Mouse (Mus musculus): ENCODE data around the gene Idh2.

Gene Idh2

DNA sequence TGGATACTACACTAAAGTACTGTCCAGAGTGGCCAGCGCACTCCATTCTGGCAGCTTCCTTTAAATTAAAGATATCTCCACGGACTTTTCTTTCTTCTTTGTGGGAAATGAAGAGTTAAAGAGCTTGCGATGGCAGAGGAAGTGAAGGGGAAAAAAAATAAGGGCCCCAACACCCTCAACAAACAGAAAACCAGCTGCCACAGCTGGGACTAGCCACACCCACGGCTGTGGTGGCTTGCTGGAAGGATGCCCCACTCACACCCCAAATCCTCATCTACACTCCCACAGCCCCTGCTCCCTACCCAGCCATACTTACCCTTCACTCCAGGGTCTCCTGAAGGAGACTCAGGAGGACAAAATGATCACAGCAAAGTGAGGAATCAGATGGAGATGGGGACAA is 7.9 kb upstream of the Idh2 start:
- DNase-seq (ENCODE audit: low spot score in 2 of 2), result no peak

DNA sequence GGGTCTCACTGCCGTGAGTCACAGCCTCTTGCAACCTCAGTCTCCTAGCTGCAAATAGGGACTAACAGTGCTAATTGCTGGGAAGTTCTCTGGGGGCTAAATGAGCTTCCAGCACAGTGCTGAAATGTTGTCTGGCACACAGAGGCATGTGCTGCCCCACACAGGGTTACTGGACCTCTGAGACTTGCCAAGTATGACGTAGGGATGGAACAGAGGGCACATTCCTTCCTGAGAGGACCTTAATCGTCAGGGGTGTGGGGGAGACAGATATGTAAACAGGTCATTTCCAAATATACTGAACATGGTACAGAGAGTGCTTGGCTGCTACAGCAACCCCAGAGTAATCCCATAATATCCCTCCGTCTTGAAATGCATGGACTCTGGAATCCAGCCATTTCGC is 5.9 kb upstream of the Idh2 start:
- no peak for DNase-seq (ENCODE audit: low spot score in 2 of 2)

DNA sequence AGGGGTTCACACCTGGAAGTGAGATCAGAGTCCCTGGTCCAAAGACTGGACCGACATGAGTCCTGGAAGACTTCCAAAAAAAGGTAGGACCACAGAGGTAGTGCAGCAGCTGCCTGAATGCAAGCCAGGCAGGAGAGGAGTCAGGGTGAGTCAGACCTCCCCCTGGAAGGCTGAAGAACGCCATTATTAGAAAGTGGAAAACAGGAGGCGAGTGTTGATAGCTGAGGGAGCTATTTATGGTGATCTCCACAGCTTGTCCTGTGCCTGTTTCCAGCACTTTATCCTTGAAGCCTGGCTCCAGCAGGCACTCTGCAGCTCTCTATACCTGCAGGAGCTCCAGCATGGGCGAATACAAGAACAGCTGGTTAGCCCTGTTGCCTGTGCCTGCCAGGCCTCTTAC is 4.0 kb upstream of the Idh2 start:
- DNase-seq (ENCODE audit: low spot score in 2 of 2), result no peak

DNA sequence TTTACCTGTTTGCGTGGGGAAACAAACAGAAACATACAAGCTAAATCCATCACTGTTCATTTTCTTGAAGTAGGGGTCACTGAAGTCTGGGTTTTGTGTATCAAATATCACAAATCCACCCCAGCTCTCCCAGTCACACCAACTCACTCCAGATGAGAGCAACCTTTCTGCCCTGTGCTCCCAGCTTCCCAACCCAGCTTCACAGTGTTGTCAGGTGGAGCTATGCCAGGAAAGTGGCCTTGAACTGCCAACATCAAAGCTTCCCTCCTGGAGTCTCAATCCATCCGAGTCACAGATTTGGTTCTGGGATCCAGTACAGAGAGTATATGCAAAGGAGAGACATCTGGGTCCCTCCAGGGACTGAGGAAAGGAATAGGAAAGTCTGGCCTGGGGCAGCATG is 966 bp upstream of the Idh2 start:
- DNase-seq (ENCODE audit: low spot score in 2 of 2), result no peak

DNA sequence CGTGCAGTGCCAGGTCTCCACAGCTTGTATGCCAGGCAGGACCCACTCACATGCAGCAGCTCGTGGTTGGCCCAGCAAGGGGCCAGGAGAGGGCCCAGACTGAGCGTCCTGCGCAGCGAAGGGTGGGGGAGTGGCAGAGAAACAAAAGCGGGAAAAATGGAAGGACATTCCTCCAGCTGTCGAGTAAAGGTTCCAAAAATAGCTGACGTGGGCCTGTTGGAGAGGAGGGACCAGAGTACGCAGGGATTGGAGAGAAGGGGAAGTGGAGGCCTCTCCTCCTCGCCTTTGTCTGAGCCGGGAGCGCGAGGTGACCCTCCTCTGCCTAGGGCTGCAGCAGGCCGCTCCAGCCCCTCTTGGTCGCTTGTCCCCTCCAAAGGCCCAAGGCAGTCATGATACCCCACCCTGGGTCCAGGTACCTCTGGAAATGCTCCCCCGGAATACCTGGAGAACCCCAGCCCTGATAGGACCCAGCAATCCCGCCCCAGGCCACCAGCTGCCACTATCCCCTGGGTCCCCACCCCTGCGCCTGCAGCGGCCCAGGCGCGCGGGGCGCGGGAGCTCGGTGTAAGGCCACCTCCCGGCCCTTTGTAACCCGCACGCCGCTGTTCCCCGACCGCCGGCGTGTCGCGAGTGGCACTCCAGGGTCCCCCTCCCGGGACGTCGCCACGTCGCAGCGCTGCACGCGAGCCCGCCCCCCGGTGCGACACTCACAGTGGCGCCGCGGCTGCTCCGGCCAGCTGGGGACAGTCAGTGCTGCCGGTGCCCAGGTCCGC is 555 bp downstream of the Idh2 start:
- peak in 1 of 2 experiments; percentile 47 for DNase-seq (ENCODE audit: low spot score in 2 of 2)

DNA sequence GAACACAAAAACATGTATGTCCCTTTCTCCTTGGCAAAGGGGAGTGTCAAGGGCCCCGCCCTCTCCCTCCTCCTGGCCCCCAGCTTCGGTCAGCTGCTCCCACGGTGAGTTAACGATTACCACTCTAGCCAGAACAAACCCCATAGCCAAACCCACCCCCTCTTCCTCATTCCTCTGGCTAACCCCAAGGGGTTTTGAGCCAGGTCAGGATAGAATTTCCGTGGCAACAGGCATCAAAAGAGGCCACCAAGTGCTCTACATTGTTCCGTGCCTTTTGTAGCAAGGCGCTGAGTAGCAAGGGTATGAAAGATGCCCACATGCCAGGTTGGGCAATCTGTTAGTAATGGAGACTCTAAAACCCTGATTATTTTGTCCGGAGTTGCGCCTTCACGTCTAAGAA is 1.2 kb downstream of the Idh2 start:
- DNase-seq (ENCODE audit: low spot score in 2 of 2), result no peak

DNA sequence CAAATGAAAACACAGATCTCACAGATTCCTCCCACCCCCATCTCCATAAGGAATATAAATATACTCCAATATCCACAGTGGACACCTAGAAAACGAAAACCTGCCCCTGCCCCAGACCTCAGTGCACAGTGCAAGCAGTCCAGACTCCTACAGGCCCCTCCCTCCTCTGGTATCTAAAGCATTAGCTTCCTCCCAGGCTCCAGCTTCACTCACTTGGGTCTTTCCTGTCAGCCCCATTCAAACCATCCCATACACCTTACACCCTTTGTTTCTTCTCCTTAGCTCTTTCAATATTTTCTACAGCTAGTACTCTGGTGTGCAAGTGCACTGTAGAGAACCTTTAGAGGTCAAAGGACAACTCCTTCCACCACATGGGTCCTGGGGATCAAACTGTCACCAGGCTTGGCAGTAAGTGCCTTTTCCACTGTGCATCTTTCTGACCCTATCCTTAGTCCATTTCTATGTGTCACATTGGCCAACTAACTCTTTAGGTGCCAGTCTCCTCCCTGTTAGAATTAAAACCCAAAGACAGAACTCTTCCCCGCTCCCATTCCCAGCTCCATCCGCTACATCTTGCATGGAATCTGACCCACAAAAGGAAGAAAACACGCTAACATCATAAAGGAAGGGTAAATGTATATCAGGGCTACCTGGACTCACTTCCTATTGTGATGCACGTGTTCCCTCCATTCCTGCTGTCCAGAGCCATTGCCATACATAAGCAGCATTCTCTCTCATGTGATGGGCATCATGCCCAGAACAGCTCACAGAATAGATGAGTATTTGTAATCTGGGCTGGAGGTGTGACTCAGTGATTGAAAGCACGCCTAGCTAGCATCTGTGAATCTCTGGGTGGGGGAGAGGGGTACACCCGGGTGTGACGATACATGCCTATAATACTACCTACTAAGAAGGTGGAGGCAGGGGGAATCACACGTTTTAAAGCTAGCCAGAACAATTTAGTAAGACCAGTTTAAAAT is 3.8 kb downstream of the Idh2 start:
- no peak for DNase-seq (ENCODE audit: low spot score in 2 of 2)

DNA sequence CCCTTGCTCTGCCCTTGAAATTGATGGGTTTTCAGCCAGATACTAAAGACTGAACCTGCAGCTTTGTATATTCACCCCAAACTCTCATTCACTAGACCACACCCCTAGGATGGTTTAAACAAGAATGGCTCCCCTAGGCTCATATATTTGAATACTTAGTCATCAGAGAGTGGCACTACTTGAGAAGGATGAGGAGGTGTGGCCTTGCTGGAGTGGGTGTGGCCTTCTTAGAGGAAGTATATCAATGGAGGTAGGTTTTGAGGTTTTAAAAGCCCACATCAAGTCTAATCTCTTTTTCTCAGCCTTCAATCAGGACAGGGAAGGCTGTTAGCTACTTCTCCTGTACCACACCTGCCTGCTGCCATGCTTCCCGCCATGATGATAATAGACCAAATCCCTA is 8.8 kb downstream of the Idh2 start:
- DNase-seq (ENCODE audit: low spot score in 2 of 2), result no peak

DNA sequence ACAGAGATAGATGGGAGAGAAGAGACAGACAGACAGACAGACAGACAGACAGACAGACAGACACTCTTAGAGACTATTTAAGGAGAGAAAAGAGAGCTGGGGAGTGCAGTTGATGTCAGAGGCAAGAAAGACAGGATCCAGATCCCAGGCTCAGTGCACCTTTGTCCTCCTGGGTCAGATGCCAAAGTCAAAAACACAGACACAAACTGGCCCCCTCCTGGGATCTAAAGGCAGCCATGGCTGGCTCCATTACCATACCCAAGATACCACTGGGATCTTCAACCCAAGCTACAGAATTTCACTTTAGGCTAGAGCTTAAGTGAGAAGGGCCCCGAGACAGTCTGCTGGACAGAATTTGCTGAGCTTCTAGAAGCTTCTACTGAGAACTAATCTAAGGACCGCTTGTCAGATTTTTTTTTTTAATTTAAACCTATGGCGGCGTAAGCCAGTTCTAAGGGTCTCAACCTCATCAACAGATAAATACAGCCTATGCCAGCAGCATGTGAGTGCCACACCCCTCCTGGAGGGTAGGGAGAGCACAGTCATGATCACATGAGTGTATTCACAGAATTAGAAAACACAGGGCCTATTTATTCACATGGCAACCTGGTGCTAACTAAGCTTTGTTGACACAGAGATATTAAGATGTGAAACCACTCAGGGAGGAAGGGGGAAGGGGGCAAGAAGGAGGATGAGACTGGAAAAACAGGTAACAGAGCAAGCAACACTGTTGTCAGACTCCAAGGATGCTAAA is 9.4 kb downstream of the Idh2 start:
- DNase-seq (ENCODE audit: low spot score in 2 of 2), result no peak

DNA sequence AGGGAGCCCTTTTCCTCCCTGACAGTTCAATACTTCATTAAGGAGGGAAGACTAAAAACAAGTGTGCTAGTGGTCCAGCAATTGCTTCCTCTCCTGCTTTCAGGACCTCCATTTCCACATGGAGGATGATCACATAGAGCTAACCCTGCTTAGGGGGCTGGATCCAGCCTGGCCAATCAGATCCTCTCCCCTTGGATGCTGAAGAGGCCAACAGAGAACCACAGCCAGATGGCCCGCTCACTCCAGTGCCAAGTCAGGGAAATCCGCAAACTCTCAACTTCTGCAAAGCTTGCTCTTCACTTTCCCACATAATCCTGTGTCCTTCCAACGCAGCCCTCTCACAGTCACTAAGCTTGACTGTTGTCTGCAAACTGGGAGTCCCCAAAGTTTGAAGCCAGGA is 11.9 kb downstream of the Idh2 start:
- no peak for DNase-seq (ENCODE audit: low spot score in 2 of 2)

DNA sequence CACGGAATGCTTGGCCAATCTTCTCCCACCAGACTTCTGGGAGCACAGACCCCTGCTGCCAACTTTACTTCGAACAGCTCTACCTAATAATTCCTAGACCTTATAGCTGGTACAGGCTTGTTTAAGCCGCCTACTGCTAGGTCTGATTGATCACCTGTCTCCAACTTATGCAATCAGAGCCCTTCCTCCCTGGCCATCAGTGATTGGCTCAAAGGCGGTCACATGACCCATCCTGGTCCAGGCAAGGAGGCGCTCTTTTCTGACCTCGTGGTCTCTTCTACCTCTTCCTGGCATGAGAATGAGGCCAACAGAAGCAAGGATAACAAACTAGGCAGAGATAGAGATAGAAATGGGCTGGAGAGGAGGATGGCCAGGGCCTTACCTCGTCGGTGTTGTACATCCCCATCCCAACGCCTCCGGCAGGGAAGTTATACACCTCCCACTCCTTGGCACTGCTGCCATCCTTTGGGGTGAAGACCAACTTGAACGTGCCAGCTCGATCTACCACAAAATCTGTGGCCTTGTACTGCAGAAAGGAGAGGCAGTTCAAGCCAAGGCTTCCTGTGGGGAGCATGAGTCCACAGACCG is 16.7 kb downstream of the Idh2 start:
- DNase-seq (ENCODE audit: low spot score in 2 of 2), result no peak

DNA sequence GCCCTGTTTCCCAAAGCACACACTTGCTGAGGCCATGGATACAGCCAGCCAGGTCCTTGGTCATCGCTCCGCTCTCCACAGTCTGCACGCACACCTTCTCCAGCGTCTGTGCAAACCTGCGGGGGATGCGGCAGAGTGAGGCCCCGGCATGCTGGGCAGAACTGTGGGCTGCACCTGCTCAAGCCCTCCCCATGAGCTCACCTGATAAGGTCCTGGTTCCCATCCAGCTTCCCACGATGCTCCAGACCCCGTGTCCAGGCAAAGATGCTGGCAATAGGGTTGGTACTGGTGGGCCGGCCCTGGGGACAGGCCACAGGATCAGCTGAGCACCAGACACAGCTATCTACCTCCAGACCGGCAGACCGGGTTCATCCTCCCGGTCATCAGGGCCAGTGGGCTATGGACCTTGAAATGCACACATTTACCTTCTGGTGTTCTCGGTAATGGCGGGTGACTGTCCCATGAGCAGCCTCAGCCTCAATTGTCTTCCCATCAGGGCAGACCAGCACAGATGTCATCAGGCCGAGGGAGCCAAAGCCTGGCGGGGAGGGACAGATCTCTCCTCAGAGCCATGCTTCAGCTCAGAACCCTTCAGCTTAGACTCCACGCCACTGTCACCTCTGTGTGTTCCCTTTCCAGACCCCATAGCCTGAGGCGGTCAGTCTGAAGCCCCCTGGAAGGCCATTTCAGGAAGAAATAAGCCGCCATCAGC is 19.4 kb downstream of the Idh2 start:
- no peak for DNase-seq (ENCODE audit: low spot score in 2 of 2)

DNA sequence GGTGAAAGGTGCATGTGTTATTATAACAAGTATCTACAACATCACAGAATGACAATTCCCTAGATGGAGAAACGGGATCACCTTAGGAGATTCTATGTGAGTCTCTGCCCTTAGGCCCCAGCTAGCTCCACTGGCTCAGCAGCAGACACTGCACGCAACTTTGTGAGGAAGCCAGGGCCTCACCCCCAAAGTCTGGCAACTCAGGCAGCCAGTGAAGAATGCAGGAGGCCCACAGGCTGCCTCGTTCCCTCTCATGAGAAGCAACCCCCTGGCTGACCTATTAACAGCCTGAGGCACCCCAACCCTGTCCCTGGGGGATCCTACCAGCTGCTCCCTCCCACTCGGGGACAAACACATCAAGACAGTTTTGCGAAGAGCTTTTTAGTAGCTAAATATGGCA is 20.7 kb downstream of the Idh2 start:
- DNase-seq (ENCODE audit: low spot score in 2 of 2), result no peak

DNA sequence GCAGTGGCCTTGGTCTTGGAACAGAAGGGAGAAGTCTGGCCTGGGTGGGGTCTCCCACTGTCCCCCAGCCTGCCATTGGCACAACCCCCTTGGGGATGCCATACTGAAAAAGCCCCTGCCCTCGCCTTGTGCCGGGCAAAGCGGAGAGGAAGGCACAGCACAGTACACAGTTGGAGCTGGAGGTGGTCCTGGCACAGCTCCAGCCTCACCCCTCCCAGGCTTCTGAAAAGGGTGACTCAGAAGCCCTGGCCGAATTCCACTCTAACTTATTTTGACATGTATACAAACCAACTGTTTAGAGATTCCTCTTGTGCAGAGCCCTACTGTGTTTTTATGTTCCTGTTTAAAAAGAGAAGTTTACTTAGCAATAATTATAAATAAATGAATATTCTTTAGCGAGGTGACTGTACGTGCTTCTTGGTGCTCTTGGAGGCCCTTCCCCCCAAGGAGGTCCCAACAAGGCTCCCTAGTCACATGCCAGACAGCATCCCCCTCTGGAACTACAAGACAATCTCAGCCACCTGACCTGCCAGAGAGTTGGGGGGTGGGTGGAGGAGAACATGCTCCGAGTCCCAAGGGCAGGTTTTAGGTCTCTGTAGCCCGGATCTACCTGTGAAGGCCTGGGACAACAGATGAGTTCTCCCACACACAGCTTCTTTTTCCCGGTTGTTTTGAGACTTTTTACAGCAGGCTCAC is 22.7 kb downstream of the Idh2 start:
- peak in 1 of 2 experiments; percentile 34 for DNase-seq (ENCODE audit: low spot score in 2 of 2)

DNA sequence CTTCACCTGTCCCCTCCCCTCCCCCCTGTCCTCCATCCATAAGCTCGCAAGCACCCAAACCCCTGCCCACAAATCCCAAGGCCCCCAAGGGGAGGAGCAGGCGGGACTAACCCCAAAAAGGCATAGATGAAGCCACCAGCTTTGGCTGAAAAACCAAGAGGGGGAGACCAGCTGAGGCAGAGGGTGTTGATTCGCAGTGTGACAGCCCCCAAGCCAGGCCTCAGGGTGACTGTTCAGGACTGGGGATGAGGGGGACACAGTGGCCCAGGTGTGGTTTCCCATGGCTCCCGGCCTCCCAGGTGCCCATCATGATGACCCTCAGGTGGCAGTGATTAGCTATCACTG is 23.4 kb downstream of the Idh2 start:
- DNase-seq (ENCODE audit: low spot score in 2 of 2), result no peak

DNA sequence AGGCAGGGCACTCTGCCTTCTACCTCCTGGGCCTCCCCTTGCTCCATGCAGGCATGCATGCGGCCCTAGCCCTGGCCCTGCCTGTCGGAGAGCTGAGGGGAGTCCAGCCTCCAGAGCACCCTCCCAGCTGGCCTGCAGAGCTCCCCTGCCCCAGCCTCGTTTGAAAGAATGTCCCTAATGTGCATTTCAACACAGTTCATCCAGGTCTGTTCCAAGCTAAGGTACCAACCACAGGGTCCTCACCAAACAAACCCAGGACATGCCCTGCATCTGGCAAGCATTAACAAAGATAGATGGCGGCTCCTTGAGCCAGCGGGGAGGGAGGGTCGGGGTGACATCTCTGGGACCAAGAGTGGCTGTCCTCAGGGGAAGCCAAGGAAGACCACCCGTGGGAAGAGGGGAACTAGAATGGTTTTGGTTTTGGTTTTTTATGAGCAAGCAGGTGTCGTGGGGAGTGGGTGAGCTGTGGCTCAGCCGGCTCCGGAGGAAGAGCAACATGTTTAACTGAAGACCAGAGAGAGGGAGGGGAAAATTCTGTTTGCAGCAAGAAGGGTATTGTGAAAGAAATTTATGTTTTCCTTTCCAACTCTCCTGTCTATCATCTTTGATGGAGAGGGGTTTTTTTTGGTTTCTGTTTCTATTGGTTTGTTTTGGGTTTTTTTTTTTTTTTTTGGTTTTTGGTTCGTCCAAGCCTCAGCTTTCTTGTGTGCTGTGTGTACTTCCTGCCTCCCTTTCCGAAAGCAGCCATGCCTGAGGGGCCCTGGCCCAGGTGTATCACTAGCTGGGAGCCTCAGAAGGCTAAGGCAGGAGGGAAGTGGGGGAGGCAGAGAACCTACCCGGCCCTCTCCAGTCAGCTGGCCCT is 24.0 kb downstream of the Idh2 start:
- DNase-seq (ENCODE audit: low spot score in 2 of 2), result no peak

DNA sequence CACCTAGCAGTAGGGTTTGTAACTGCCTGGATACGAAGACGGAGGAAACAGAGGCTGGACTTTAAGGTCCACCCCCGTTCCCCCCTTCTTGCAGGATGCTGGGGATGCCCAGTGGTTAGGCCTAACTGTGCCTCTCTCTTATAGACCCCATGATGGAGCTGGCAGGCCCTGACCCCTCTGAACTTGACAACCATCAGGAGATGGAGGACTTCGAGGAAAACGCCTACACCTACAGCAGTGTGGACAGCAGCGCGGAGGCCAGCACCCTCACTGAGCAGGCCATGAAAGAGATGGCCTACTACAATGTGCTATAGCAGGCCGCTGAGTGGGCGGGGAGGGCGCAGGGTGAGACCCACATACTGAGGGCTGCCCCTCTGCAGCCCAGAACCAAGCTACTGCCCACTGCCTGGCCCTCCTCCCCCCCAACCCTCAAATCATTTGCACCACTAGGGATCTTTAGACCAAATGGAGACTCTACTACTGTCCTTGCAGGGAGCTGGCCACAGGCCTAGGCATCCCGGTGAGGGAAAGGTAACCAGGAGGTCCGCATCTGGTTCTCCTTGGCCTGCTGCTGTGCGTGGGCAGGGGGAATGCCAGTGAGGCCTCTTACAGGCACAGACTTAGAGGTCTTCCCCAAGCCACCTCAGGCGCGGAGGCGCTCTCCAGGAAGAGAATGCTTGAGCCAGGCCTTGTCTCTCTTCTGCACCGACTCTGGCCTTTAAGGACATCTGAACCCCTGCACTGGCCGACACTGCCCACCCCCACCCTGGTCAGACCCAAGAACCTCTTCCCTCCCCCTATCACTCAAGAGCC is 24.8 kb downstream of the Idh2 start:
- no peak for DNase-seq (ENCODE audit: low spot score in 2 of 2)

DNA sequence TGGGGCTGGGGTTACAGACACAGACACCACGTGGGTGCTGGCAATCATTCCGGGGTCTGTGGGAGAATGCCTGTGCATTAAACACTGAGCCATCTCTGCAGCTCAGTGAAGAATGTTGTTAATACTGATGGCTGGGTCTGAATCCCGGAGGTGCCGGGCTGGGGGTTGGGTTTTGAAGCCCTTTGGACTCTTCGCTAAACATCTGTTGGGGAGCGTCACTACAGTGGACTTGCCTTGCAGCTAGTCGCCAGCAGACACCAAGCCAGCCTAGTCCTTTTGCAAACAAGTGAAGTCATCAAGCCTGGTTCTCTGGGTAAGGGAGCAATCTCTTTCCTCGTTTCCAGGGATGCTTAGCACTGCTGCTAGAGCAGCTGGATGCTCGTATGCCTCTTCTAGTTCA is 27.0 kb downstream of the Idh2 start:
- DNase-seq (ENCODE audit: low spot score in 2 of 2), result no peak

Data from cerebellum, postnatal 4 days (tissue).